Mouse (Mus musculus): ENCODE data around the gene Mccc2.
A peak's percentile ranks its signal among the peaks of the same experiment; 100 is the strongest.
"Not testable (repeated sequence)": the region's sequence is repeated elsewhere in the genome, so short reads cannot be mapped to it uniquely, and the experiment has no call there.

Mccc2 gene

GRCm38 (mm10) chr13:100014906-100015895 lies at the start of gene Mccc2:
Gene Mccc2, minus strand, starts transcription at chr13:100015639.
- DNase-seq = peak; percentile 90 to 92

- DNase-seq = no peak
Measured at GRCm38 (mm10) chr13:100063936-100064335, 48.5 kb upstream of the Mccc2 start.

GRCm38 (mm10) chr13:100057738-100058137 lies 42.3 kb upstream of the Mccc2 start:
- not testable (repeated sequence) for DNase-seq

- DNase-seq = no peak
Measured at GRCm38 (mm10) chr13:100026013-100026412, 10.6 kb upstream of the Mccc2 start.

- DNase-seq = peak in 1 of 2 experiments; percentile 17
Measured at GRCm38 (mm10) chr13:100016891-100017290, 1.5 kb upstream of the Mccc2 start.

- DNase-seq = no peak
Measured at GRCm38 (mm10) chr13:100015937-100016336, 498 bp upstream of the Mccc2 start.

GRCm38 (mm10) chr13:100005911-100006496 lies 9.4 kb downstream of the Mccc2 start:
- no peak for DNase-seq

GRCm38 (mm10) chr13:100001790-100002196 lies 13.6 kb downstream of the Mccc2 start:
- DNase-seq = peak; percentile 95 to 96

- no peak for DNase-seq
Measured at GRCm38 (mm10) chr13:99999078-99999477, 16.4 kb downstream of the Mccc2 start.

GRCm38 (mm10) chr13:99998099-99998498 lies 17.3 kb downstream of the Mccc2 start:
- no peak for DNase-seq

- DNase-seq = no peak
Measured at GRCm38 (mm10) chr13:99989592-99989991, 25.8 kb downstream of the Mccc2 start.

- no peak for DNase-seq
Measured at GRCm38 (mm10) chr13:99983320-99983719, 32.1 kb downstream of the Mccc2 start.

- DNase-seq = peak; percentile 22 to 34
Measured at GRCm38 (mm10) chr13:99979406-99979805, 36.0 kb downstream of the Mccc2 start.

GRCm38 (mm10) chr13:99970089-99970488 lies 45.4 kb downstream of the Mccc2 start:
- no peak for DNase-seq

GRCm38 (mm10) chr13:99967013-99967678 lies 48.3 kb downstream of the Mccc2 start:
- no peak for DNase-seq

GRCm38 (mm10) chr13:99963814-99964213 lies 51.6 kb downstream of the Mccc2 start:
- DNase-seq = no peak

GRCm38 (mm10) chr13:99961661-99962060 lies 53.8 kb downstream of the Mccc2 start:
- DNase-seq = no peak

GRCm38 (mm10) chr13:99955591-99955944 lies 59.9 kb downstream of the Mccc2 start:
- DNase-seq = no peak

- peak in 1 of 2 experiments; percentile 2 for DNase-seq
Measured at GRCm38 (mm10) chr13:99954902-99955590, 60.4 kb downstream of the Mccc2 start.

- DNase-seq = no peak
Measured at GRCm38 (mm10) chr13:99947417-99947816, 68.0 kb downstream of the Mccc2 start.

- DNase-seq = no peak
Measured at GRCm38 (mm10) chr13:99943525-99943924, 71.9 kb downstream of the Mccc2 start.

- DNase-seq = no peak
Measured at GRCm38 (mm10) chr13:99940601-99941000, 74.8 kb downstream of the Mccc2 start.

GRCm38 (mm10) chr13:99939320-99939671 lies 76.1 kb downstream of the Mccc2 start:
- DNase-seq = no peak
